Mouse (Mus musculus) CH12.LX (cell line): ENCODE measurements around the gene Epha3. TPM values are rescaled to one million over a fixed set of nuclear protein-coding genes. Genes with fewer than 3 reads are reported as not detected.

Experiments
- DNase-seq: peaks from one replicate; pipeline ENCODE4 v3.0.0-alpha.2; 2013; ENCODE audit errors: extremely low read depth
- H3K27ac ChIP-seq: 2 replicates; pipeline ENCODE4 v1.5.1; 2012; ENCODE audit warnings: low read depth, mild to moderate bottlenecking, control low read depth, moderate library complexity; ENCODE audit not compliant: insufficient read depth
- H3K27me3 ChIP-seq: replicated peaks from 2 replicates; pipeline ENCODE3; 2012; ENCODE audit warnings: inconsistent platforms
- H3K36me3 ChIP-seq, 2 experiments: replicated peaks in 1 of 2; 2 replicates each; pipeline versions ENCODE3 to v1.6.1; 2012; ENCODE audit warnings: inconsistent platforms in 1 of 2, low read length in 1 of 2, mild to moderate bottlenecking in 1 of 2, mixed read lengths in 1 of 2, moderate library complexity in 1 of 2; ENCODE audit not compliant: control insufficient read depth in 1 of 2, insufficient read depth in 1 of 2
- H3K4me1 ChIP-seq, 2 experiments: 2 replicates each; pipeline ENCODE4 v1.6.1; 2012; ENCODE audit warnings: inconsistent platforms in 1 of 2, moderate library complexity in 1 of 2; ENCODE audit not compliant: insufficient read depth in 2 of 2, control insufficient read depth in 1 of 2
- H3K4me2 ChIP-seq: 2 replicates; pipeline ENCODE4 v1.6.1; 2012; ENCODE audit warnings: low read depth, mild to moderate bottlenecking, control low read depth; ENCODE audit not compliant: poor library complexity, insufficient read depth, severe bottlenecking
- H3K4me3 ChIP-seq, 3 experiments: fragments of 150-350 bp in 1 of 3; sonication (generic) in 1 of 3; replicated peaks in 1 of 3; 2 replicates each; pipeline versions ENCODE3 to v1.5.1; 2011 to 2012; ENCODE audit warnings: low read depth in 2 of 3, low read length in 2 of 3, mild to moderate bottlenecking in 2 of 3, moderate library complexity in 2 of 3, control low read depth in 1 of 3, improper control_type of control experiment in 1 of 3, inconsistent platforms in 1 of 3, mixed read lengths in 1 of 3; ENCODE audit not compliant: poor library complexity in 1 of 3
- H3K79me2 ChIP-seq: replicated peaks from 2 replicates; pipeline ENCODE4 v1.6.1; 2012; ENCODE audit warnings: mild to moderate bottlenecking, moderate library complexity; ENCODE audit not compliant: control insufficient read depth, poor library complexity, insufficient read depth, severe bottlenecking; ENCODE audit errors: extremely low read depth
- H3K9ac ChIP-seq: 2 replicates; pipeline ENCODE4 v1.6.1; 2012; ENCODE audit warnings: low read depth, mild to moderate bottlenecking, control low read depth, moderate library complexity; ENCODE audit not compliant: insufficient read depth
- H3K9me3 ChIP-seq: replicated peaks from 2 replicates; pipeline ENCODE3; 2012; ENCODE audit warnings: low read length, inconsistent platforms, mixed read lengths
- E2F4 ChIP-seq: IDR thresholded peaks from 2 replicates; pipeline ENCODE4 v1.6.1; 2011; ENCODE audit warnings: low read depth, low read length, improper control_type of control experiment; ENCODE audit not compliant: insufficient replicate concordance
- EP300 ChIP-seq: IDR thresholded peaks from 2 replicates; pipeline ENCODE4 v1.6.1; 2011; ENCODE audit warnings: low read length, improper control_type of control experiment
- JUN ChIP-seq: IDR thresholded peaks from 2 replicates; pipeline ENCODE4 v1.6.1; 2011; ENCODE audit warnings: low read depth, mild to moderate bottlenecking, low read length, improper control_type of control experiment, moderate library complexity; ENCODE audit not compliant: insufficient read depth
- MAX ChIP-seq: IDR thresholded peaks from 2 replicates; pipeline ENCODE4 v1.6.1; 2011; ENCODE audit warnings: low read length, improper control_type of control experiment
- MAZ ChIP-seq: IDR thresholded peaks from 2 replicates; pipeline ENCODE4 v1.6.1; 2012; ENCODE audit warnings: low read depth, mild to moderate bottlenecking, inconsistent platforms, low read length, improper control_type of control experiment, moderate library complexity
- MEF2A ChIP-seq: IDR thresholded peaks from 2 replicates; pipeline ENCODE4 v1.6.1; 2014; ENCODE audit warnings: low read depth, mild to moderate bottlenecking, inconsistent platforms, low read length, improper control_type of control experiment, borderline replicate concordance
- MXI1 ChIP-seq: IDR thresholded peaks from 2 replicates; pipeline ENCODE4 v1.6.1; 2011; ENCODE audit warnings: mild to moderate bottlenecking, low read depth, low read length, improper control_type of control experiment
- NRF1 ChIP-seq: IDR thresholded peaks from 2 replicates; pipeline ENCODE4 v1.6.1; 2014; ENCODE audit warnings: low read depth, mild to moderate bottlenecking, inconsistent platforms, low read length, improper control_type of control experiment, moderate library complexity
- PAX5 ChIP-seq: IDR thresholded peaks from 2 replicates; pipeline ENCODE4 v1.6.1; 2012; ENCODE audit warnings: low read length, inconsistent platforms, mixed read lengths
- POLR2A ChIP-seq: IDR thresholded peaks from 2 replicates; pipeline ENCODE4 v1.6.1; 2011; ENCODE audit warnings: low read depth, mild to moderate bottlenecking, improper control_type of control experiment, low read length
- POLR2AphosphoS2 ChIP-seq: IDR thresholded peaks from 2 replicates; pipeline ENCODE4 v1.6.1; 2011; ENCODE audit warnings: low read depth, low read length, improper control_type of control experiment
- RCOR1 ChIP-seq: conservative IDR thresholded peaks from 2 replicates; pipeline ENCODE4 v1.6.1; 2012; ENCODE audit warnings: low read depth, mild to moderate bottlenecking, inconsistent platforms, low read length, improper control_type of control experiment
- SIN3A ChIP-seq: IDR thresholded peaks from 2 replicates; pipeline ENCODE4 v1.6.1; 2012; ENCODE audit warnings: low read length, improper control_type of control experiment, inconsistent platforms
- TBP ChIP-seq: conservative IDR thresholded peaks from 2 replicates; pipeline ENCODE4 v1.6.1; 2011; ENCODE audit warnings: low read depth, low read length, improper control_type of control experiment
- TCF12 ChIP-seq: IDR thresholded peaks from 2 replicates; pipeline ENCODE4 v1.6.1; 2014; ENCODE audit warnings: low read depth, mild to moderate bottlenecking, inconsistent platforms, low read length, improper control_type of control experiment
- UBTF ChIP-seq: IDR thresholded peaks from 2 replicates; pipeline ENCODE4 v1.6.1; 2012; ENCODE audit warnings: low read depth, mild to moderate bottlenecking, inconsistent platforms, low read length, improper control_type of control experiment, moderate library complexity
- ZNF384 ChIP-seq: IDR thresholded peaks from 2 replicates; pipeline ENCODE4 v1.6.1; 2012; ENCODE audit warnings: low read depth, low read length, improper control_type of control experiment, inconsistent platforms
- dilution Hi-C: fragments of 300-500 bp; cut with MboI; formaldehyde crosslinking; loops from 2 replicates; pipeline ENCODE4 v1.14.3; 2020; ENCODE audit warnings: low sequenced_read_pairs; ENCODE audit not compliant: extremely low pct_unique_long_range_greater_than_20kb, extremely low pct_ligation_motif_present
- in situ Hi-C: fragments of 300-500 bp; cut with MboI; formaldehyde crosslinking; loops from 3 replicates; pipeline ENCODE4 v1.14.3; 2019; ENCODE audit warnings: low sequenced_read_pairs, low pct_ligation_motif_present, low pct_unique_long_range_greater_than_20kb, mixed read lengths
- polyA plus RNA-seq: library from polyadenylated mRNA; unstranded; fragments of >175 nt; gene quantifications from 2 replicates; pipeline ENCODE4 v1.2.1, GENCODE M21; 2012; ENCODE audit warnings: low read depth; ENCODE audit not compliant: insufficient read length
- total RNA-seq, 2 experiments: library from RNA; depleted of rRNA; stranded (reverse); fragments of 300-350 nt in 1 of 2; fragments of >200 nt in 1 of 2; gene quantifications; 2 replicates each; pipeline ENCODE4 v1.2.3; 2012 to 2014

Epha3 gene
- total and polyA plus RNA-seq, 3 experiments: not detected

DNA sequence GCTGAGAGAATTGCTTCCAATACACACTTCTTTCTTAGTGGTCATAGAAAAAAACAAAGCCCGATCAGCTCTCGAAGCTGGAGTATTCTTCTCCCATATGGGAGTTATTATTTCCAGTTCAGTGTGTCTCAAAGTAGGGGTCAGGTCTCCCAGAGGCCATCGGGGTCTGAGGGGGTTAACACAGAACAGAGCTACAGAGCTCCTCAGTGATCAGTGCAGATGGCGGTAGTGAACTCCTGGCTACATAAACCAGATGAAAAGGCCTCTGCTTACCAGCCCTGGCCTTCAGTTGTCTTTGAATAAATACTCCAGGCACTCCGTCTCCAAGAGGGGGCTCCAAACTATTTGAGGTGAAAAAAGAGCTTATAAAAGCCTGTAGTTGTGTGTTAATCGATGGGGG lies 362.5 kb downstream of the Epha3 start:
- no peak overlapping the region for H3K27ac ChIP-seq
- TF ChIP-seq E2F4 (no peak), ZNF384 (no peak), MAZ (no peak), JUN (no peak), NRF1 (no peak), MEF2A (no peak), POLR2AphosphoS2 (no peak), RCOR1 (no peak), EP300 (no peak)
- dilution Hi-C loops: no loop called here
- H3K9ac ChIP-seq: no peak overlapping the region
- H3K79me2 ChIP-seq: no peaks in the 10 kb centered on the region
- in situ Hi-C loops: no loop called here
- no peaks in the 10 kb centered on the region for H3K27me3 ChIP-seq
- H3K4me1 ChIP-seq: no peaks in the 10 kb centered on the region
- H3K36me3 ChIP-seq: no peaks in the 10 kb centered on the region
- peaks cover 49% of the 10 kb centered on the region for H3K9me3 ChIP-seq
- H3K4me2 ChIP-seq: no peak overlapping the region
- H3K4me3 ChIP-seq: no peak overlapping the region
- DNase-seq: no peak

DNA sequence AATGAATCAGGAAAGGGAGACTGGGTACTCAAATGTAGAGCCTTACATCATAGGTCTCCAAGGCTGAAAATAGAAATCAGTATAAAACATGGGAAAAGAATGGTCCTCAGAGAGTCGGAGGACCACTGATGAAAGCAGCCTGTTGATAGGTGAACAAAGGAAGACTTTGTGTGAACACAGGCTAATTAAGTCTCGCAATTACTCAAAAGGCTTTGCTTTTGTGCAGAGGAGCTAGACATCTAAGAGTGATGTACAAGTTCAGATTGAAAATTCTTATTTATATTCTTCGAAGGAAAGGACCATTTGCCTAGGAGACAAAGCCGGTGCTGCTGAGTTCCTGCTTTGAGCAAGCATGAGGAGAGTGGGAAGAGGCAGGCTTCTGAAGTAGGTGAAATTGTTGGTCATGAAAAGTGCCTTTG lies 363.0 kb downstream of the Epha3 start:
- Histone ChIP-seq H3K79me2 (no peaks in the 10 kb centered on the region), H3K4me2 (no peak overlapping the region), H3K4me1 (no peaks in the 10 kb centered on the region), H3K36me3 (no peaks in the 10 kb centered on the region), H3K9me3 (peaks cover 45% of the 10 kb centered on the region), H3K9ac (no peak overlapping the region), H3K27me3 (no peaks in the 10 kb centered on the region), H3K27ac (no peak overlapping the region), H3K4me3 (no peak overlapping the region)
- in situ Hi-C loops (no loop called here), dilution Hi-C loops (no loop called here)
- TF ChIP-seq UBTF: no peak
- TF ChIP-seq MXI1: no peak
- TF ChIP-seq MAX: no peak
- no peak for TF ChIP-seq SIN3A
- TF ChIP-seq TBP: no peak
- TF ChIP-seq RCOR1: no peak
- TF ChIP-seq PAX5: no peak
- no peak for TF ChIP-seq POLR2A
- TF ChIP-seq TCF12: no peak
- no peak for DNase-seq
